Mouse (Mus musculus) lung, postnatal 0 days (tissue): ENCODE results near the gene Mis18bp1. TPM values are rescaled to one million over a fixed set of nuclear protein-coding genes. Genes with fewer than 3 reads are reported as not detected.

Experiments
- ATAC-seq: fragments of 200-750 bp; cut with Nextera tagmentation; 2 replicates; pipeline ENCODE4 v1.8.0; 2017; ENCODE audit warnings: moderate library complexity
- DNase-seq: peaks from one replicate; pipeline ENCODE4 v3.0.0-alpha.2; 2016; ENCODE audit warnings: low spot score
- H3K27ac ChIP-seq: fragments of 300-500 bp; sonication (generic); 2 replicates; pipeline ENCODE4 v1.5.1; 2014; ENCODE audit warnings: antibody characterized with exemption, mild to moderate bottlenecking, low read length, mixed read lengths
- H3K27me3 ChIP-seq: fragments of 300-500 bp; sonication (generic); replicated peaks from 2 replicates; pipeline ENCODE4 v1.6.1; 2014; ENCODE audit warnings: low read length, mixed read lengths; ENCODE audit not compliant: insufficient read depth
- H3K36me3 ChIP-seq: fragments of 300-500 bp; sonication (generic); 2 replicates; pipeline ENCODE4 v1.6.1; 2014; ENCODE audit warnings: low read length, mixed read lengths; ENCODE audit not compliant: insufficient read depth
- H3K4me1 ChIP-seq: fragments of 300-500 bp; sonication (generic); 2 replicates; pipeline ENCODE4 v1.6.1; 2014; ENCODE audit warnings: antibody characterized with exemption, low read depth, low read length, mixed read lengths; ENCODE audit not compliant: insufficient read depth
- H3K4me2 ChIP-seq: fragments of 300-500 bp; sonication (generic); replicated peaks from 2 replicates; pipeline ENCODE4 v1.6.1; 2014; ENCODE audit warnings: low read depth, mild to moderate bottlenecking, low read length, moderate library complexity, mixed read lengths
- H3K4me3 ChIP-seq: fragments of 300-500 bp; sonication (generic); 2 replicates; pipeline ENCODE4 v1.5.1; 2014; ENCODE audit warnings: low read depth, low read length
- H3K9ac ChIP-seq: fragments of 300-500 bp; sonication (generic); replicated peaks from 2 replicates; pipeline ENCODE4 v1.6.1; 2014; ENCODE audit warnings: low read depth, mild to moderate bottlenecking
- H3K9me3 ChIP-seq: fragments of 300-500 bp; sonication (generic); 2 replicates; pipeline ENCODE4 v1.6.1; 2016; ENCODE audit warnings: low read length, mixed read lengths
- CTCF ChIP-seq: IDR thresholded peaks from 2 replicates; pipeline ENCODE4 v1.5.1; 2016; ENCODE audit warnings: antibody characterized with exemption, mild to moderate bottlenecking
- EP300 ChIP-seq: IDR thresholded peaks from 2 replicates; pipeline ENCODE4 v1.6.1; 2016; ENCODE audit warnings: antibody characterized with exemption, mild to moderate bottlenecking, control low read depth
- WGBS: fragments of 180-500 bp; shearing (Covaris S2); extraction: QIAGEN DNeasy Blood & Tissue Kit; methylation state at CpG from one replicate; pipeline ENCODE4 v1.1.7; 2014; 5-methylcytosine and 5-hydroxymethylcytosine counted together
- polyA plus RNA-seq: library from polyadenylated mRNA; unstranded; fragments of >200 nt; fragmentation: Nextera tagmentation; extraction: Ambion mirVana; gene quantifications from 2 replicates; pipeline ENCODE4 v1.2.1, GENCODE M21; 2015

Mis18bp1 gene
- 3.2 and 4.3 TPM in 2 replicates for polyA plus RNA-seq

DNA sequence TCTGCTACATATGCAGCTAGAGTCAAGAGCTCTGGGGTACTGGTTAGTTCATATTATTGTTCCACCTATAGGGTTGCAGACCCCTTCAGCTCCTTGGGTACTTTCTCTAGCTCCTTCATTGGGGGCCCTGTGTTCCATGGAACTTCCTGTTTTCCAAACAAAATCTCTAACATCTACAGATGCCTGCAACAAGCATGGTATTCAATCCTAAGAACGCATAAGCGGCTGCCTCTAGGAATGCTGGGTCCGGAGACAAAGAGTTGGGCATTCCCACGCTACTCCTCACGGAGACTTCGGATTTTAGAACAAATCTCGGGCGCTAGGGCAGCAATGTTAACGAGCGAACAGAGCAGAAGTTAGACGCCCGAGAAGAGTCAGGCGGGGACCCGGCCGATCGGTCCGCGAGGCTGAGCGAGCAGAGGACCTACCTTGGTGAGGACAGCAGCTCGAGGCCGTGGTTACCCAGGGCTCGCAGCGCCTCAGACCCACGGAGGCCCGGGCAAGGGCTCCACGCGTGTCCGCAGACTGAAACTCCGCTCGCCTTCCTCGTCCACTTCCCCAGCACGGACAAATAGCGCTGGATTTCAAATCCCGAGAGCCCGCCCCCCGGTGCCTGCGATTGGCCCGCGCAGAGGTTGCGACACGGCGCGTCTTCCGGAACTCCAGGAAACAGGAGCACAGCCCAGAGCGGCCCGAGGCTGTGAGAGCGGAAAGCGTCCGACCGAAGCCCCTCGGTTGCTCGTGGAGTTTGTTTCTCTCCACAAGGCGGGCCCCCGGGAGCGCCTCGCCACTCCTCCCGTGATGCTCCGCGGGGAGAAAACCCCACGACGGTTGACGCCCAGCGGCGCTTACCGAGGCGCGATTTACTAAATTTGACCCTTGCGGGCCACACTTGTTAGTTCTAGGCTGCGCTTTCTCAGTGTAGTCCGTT lies at the start of gene Mis18bp1:
TSS of gene Mis18bp1 (minus strand) at position 584 of the 931 bp plus-strand sequence.
- peak; percentile 98 for DNase-seq
- Histone ChIP-seq H3K36me3 (no peaks in the 10 kb centered on the region), H3K27me3 (no peaks in the 10 kb centered on the region), H3K9ac (peak within 1 kb of the TSS; percentile 50), H3K4me2 (peak within 1 kb of the TSS; percentile 78), H3K4me3 (peak within 1 kb of the TSS; percentile 74), H3K9me3 (no peaks in the 10 kb centered on the region), H3K27ac (peak within 1 kb of the TSS; percentile 88), H3K4me1 (no peaks in the 10 kb centered on the region)
- TF ChIP-seq EP300 (peak; percentile 46; the same call in 1 of the 2 replicates), CTCF (no peak)
- ATAC-seq, result peak; percentile 99
- WGBS, result under 1% methylated on average over 51 of the region's 70 CpGs

DNA sequence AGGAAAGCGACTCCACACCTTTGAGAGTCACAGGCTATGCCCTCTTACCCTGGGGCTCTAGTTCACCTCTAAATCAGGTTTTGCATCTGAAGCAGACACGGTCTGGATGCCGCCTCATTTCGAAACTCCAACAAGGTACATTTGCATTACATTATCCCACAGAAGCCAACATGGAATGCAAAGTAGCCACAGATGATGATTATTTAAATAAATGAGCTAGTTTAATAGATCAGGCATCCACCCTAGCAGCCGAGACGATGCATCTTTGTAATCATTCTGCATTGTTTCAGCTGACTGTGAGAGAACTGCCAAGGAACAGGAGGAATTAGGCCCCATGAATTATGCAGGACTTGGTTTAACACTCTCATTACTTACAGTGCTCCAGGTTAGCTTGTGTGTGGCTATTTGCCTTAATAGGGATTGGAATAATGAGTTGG lies 44.0 kb upstream of the Mis18bp1 start:
- no peak overlapping the region for H3K9ac ChIP-seq
- WGBS, result 81% methylated on average over 6 of the region's 6 CpGs
- no peaks in the 10 kb centered on the region for H3K27me3 ChIP-seq
- TF ChIP-seq CTCF (no peak), EP300 (no peak)
- H3K4me1 ChIP-seq, result no peaks in the 10 kb centered on the region
- no peak for ATAC-seq
- no peak overlapping the region for H3K4me3 ChIP-seq
- H3K36me3 ChIP-seq, result no peaks in the 10 kb centered on the region
- H3K27ac ChIP-seq, result no peak overlapping the region
- no peak for DNase-seq
- H3K4me2 ChIP-seq, result no peak overlapping the region
- H3K9me3 ChIP-seq, result no peaks in the 10 kb centered on the region

DNA sequence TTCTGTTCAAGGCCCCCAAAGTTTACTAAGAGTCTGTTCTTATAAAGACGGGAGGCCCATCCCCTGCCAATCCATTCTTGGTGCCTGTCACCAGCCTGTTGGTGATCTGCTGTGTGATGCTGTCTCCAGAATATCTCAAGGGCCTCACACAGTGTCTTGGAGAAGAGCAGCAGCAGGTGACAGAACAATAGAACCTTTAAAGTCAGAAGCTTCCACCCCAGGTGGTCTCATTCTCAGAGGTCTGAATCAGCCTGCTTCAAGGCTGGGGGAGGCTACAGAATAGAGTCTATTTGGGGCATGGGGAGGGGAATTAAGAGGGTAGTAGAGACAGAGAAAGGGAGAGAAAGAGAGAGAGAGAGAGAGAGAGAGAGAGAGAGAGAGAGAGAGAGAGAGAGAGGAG lies 34.0 kb upstream of the Mis18bp1 start:
- 29% methylated on average over 1 of the region's 1 CpGs for WGBS
- no peak overlapping the region for H3K9ac ChIP-seq
- ATAC-seq, result no peak

DNA sequence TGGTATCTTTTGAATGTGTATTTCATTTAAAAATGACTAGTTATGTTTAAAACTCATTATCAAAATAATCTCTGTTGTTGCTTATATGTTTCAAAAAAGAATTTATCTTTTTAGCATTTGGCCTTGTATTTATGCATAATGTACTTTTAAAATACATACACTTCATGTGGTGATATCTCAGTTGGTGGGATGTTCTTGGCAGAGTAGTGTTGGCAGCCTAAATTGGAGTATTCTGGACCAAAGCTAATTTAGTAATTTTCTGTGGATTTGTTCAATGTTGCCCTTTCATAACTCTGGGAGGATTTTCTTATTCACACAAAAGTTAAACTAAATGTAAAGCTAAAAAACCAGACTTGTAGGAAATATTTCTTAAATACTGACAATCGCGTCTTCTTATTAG lies 29.4 kb upstream of the Mis18bp1 start:
- 97% methylated on average over 2 of the region's 2 CpGs for WGBS

More for the DNA sequence above, 34.0 kb upstream of the Mis18bp1 start:
- H3K4me1 ChIP-seq, result no peaks in the 10 kb centered on the region
- H3K4me3 ChIP-seq, result no peak overlapping the region
- H3K9me3 ChIP-seq, result no peaks in the 10 kb centered on the region
- H3K27ac ChIP-seq, result no peak overlapping the region
- no peaks in the 10 kb centered on the region for H3K27me3 ChIP-seq
- TF ChIP-seq EP300 (no peak), CTCF (no peak)
- no peaks in the 10 kb centered on the region for H3K36me3 ChIP-seq
- DNase-seq, result no peak
- H3K4me2 ChIP-seq, result no peak overlapping the region

GRCm38 (mm10) chr12:65194003-65194530 lies 21.7 kb upstream of the Mis18bp1 start:
- Histone ChIP-seq H3K4me3 (no peak overlapping the region), H3K4me1 (no peaks in the 10 kb centered on the region), H3K9me3 (no peaks in the 10 kb centered on the region), H3K4me2 (no peak overlapping the region), H3K9ac (no peak overlapping the region), H3K27me3 (no peaks in the 10 kb centered on the region), H3K27ac (no peak overlapping the region), H3K36me3 (no peaks in the 10 kb centered on the region)
- TF ChIP-seq CTCF (no peak), EP300 (no peak)
- no peak for ATAC-seq
- DNase-seq, result no peak
- 70% methylated on average over 5 of the region's 5 CpGs for WGBS

More for the DNA sequence above, 29.4 kb upstream of the Mis18bp1 start:
- DNase-seq (no peak), ATAC-seq (no peak)
- Histone ChIP-seq H3K27me3 (no peaks in the 10 kb centered on the region), H3K4me1 (no peaks in the 10 kb centered on the region), H3K4me2 (no peak overlapping the region), H3K4me3 (no peak overlapping the region), H3K36me3 (no peaks in the 10 kb centered on the region), H3K9me3 (no peaks in the 10 kb centered on the region), H3K9ac (no peak overlapping the region), H3K27ac (no peak overlapping the region)
- TF ChIP-seq CTCF (no peak), EP300 (no peak)

DNA sequence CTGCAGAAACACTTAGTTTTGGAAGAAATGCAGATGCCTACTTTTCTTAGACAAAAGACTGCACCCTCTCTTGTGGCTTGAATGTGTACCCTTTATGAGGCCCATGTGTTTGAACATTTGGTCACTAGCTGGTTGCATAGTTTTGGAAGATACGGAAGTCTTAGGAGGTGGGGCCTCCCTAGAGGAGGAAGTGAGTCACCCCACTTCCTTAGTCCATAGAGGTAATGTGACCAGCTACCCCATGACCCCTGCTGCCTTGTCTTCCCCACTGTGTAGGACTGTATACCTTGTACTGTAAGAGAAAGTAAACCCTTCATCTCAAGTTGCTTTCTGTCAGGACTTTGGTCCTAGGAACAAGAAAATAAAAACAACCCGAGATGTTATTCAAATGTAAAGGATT lies 16.8 kb upstream of the Mis18bp1 start:
- Histone ChIP-seq H3K36me3 (no peaks in the 10 kb centered on the region), H3K9ac (no peak overlapping the region), H3K4me2 (no peak overlapping the region), H3K9me3 (no peaks in the 10 kb centered on the region), H3K4me3 (no peak overlapping the region), H3K4me1 (no peaks in the 10 kb centered on the region), H3K27me3 (no peaks in the 10 kb centered on the region), H3K27ac (no peak overlapping the region)
- no peak for TF ChIP-seq CTCF
- no peak for TF ChIP-seq EP300
- DNase-seq, result no peak
- no peak for ATAC-seq
- WGBS, result 63% methylated on average over 2 of the region's 2 CpGs
